Mouse (Mus musculus): Measurements from ENCODE around the gene Whrn.
A peak's percentile ranks its signal among the peaks of the same experiment; 100 is the strongest.

The Whrn gene

GRCm38 (mm10) chr4:63404205-63404604 is 91.6 kb downstream of the Whrn start:
- DNase-seq = no peak

GRCm38 (mm10) chr4:63403040-63403959 is 92.5 kb downstream of the Whrn start, which contains the start of gene Akna:
Gene Akna, minus strand, starts transcription at chr4:63403354.
- peak; percentile 87 for DNase-seq

- no peak for DNase-seq
Measured at GRCm38 (mm10) chr4:63402558-63402957, 93.2 kb downstream of the Whrn start.

DNA sequence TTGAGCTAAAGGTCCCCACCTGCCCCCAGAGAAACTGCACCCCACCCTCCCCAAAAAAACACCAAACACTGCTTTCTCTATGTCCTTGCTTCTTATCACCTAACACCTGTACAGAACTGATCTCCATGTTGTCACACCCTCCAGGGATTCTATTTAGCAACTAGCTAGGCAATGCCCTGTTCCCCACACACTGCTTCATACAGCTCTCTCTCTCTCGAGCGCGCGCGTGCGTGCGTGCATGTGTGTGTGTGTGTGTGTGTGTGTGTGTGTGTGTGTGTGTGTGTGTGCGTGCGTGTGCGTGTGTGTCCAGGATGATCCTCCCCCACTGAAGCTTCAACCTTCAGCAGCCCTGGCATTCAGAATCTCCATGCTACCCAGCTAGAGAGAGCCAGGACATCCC is 93.7 kb downstream of the Whrn start:
- no peak for DNase-seq

GRCm38 (mm10) chr4:63401620-63402019 is 94.2 kb downstream of the Whrn start:
- DNase-seq = no peak

GRCm38 (mm10) chr4:63400541-63401306 is 95.1 kb downstream of the Whrn start:
- no peak for DNase-seq

DNA sequence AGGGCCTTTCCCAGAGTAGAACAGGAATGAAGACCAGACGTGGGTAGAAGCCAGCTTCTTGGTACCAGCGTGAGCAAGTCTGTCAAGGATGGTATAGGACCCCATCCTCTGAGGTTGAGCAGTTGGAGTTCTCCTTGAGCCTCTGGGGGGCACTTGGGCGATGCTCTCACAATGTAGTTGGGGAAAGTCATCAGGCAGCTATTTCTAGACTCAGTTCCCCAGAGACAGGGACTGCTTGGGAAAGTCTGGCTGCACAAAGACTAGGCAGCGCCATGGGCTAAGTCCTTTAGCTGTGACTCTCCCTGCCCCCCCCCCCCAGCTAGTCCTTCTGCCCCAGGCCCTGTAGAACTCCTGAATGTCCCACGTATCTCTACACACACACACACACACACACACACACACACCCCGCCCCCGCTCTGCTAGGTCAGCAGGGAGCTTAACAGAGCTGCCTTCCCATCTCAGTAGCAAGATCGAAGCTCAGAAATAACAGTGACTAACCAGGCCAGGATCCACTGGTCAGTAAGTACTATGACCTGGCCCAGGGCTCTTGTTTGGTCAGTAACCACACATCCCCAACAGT is 96.0 kb downstream of the Whrn start:
- no peak for DNase-seq

DNA sequence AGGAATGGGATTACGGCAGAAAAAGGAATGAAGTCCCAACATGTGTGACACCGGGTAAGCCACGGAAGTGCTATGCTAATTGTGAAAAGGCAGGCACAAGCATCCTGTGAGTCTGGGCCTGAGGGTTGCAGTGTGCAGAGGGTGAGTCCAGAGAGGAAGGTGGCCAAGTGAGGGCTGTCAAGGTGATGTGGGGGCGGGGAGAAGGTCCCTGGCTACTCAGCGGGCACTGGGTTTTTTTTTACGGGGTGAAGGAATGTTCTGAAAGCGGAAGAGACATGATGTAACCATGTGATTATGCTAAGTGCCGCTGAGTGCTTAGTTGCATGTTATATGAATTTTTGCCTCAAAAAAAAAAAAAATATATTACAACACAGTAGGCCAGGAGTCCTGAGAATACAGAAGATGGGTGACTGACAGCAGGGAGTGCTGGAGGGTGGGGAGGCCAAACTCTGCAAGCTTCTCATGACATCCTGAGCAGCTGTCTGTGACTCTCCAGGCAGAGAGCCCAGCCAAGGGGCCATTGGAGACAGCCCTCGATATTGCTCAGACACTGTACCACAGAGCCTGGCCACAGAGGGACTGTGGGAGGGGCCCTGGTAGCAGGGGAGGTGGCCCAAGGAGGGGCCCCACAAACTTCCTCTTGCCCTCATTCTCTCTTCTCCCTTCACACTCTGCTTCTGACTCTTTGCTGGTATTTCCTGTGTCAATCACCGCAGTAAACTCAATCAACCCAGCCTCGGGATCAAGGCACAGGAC is 96.8 kb downstream of the Whrn start:
- DNase-seq = no peak

DNA sequence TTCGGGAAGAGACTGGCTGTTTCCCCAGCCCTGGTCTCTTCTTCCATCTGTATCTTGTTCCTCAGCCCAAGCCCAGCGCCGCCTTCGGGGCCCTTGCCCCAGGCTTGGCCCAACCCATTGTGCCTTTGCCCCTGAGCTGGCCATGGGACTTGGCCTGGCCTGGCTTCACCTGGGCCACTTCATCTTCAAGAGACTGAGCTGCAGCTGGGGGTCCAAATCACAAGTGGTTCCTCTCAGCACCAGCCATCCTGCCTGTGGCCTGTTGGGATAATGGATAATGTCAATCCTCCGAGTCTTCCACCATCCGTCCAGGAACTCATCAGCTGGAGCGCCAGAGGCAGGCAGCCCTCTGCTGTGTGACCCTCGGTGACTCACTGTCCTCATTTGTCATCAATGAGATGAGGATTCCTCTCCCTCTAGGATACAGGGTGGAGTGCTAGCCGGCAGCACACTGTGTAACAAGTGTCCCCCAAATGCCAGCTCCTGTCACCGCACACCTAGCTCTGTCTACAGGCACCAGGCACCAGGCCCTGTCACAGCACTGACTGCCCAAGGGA is 97.7 kb downstream of the Whrn start:
- DNase-seq = no peak

DNA sequence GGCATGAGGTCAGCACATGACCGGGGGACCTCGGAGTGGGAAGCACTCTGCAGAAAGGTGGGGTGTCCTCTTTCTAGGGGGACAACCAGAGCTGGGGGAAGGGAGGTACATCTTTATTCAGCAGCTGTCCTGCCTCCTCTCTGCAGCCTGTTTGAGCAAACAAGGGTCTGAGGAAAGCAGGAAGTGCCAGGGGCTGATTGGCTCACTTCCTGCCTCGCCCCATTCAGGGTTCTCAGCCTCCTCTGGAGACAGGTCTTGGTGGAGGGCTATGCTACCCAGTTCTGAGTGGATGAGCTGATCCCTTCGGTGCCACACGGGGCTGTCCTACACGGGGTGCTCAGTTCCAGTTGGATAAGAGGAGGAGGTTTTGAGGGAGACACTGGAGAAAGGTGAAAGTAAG is 104.5 kb downstream of the Whrn start:
- DNase-seq = no peak

DNA sequence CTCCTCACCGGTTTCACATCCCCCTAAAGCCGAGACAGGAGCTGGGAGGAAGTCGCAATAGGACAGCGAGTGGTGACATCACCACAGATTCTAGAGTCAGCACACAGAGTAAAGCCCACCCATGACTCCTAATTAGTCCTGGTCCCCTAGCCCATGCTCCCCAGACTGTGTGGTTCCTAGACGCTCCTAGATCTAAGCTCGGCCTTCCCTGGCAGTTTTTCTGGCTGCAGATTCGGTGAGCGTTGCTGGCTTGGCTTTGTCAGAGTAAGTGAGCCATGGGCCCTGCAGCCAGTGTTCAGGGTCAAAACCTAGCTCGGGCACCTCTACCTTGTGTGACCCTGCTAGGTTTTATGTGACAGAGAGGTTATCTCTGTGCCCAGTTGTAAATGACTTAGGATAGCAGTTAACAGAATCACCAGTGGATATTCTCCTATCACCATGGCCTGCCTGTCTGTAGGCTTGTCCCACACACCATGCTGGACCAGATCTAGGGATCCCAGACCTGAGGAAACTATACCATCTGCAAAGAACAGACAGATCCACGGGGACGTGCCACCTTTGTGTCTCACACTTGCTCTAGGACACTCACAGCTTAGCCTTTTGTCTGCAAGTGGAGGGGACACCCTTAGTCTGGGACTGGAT is 105.8 kb downstream of the Whrn start:
- DNase-seq = no peak

- DNase-seq = no peak
Measured at GRCm38 (mm10) chr4:63389121-63389886, 106.5 kb downstream of the Whrn start.

DNA sequence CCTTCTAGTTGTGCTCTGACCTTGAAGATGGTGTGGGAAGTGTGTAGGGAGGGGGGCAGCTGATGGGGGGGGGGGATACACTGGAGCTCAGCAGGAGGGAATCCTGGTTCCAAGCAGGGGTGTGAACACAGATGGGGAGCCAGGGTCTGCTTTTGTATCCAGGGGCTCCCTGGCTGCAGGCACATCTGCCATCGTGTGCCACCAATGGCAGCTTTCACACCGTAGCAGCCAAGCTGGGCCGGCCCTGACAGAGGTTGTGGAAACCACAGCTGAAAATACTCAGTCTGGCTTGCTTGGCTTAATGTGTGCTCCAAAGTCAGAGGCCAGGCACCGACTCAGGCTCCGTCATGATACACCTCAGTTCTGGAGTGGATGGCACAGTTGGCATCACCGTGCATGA is 107.8 kb downstream of the Whrn start:
- no peak for DNase-seq

- DNase-seq = no peak
Measured at GRCm38 (mm10) chr4:63385784-63386183, 110.0 kb downstream of the Whrn start.

DNA sequence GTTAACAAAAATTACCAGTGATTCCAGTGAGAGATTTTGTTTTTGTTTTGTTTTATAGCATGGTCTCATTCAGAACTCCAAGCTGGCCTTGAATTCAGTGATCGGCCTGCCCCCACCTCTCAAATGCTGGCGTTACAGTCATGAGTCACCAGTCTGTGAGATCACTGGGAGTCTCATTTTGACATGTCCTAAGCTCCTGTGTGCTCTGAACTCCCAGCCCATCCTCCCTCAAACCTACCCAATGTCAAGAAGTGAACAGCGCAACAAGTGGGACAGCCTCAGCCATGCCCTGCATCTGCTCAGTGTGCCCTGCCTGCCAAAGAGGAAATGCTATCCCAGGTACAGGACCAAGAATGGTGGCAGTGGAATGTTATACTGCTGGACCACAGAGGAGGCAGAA is 110.5 kb downstream of the Whrn start:
- no peak for DNase-seq

- DNase-seq = no peak
Measured at GRCm38 (mm10) chr4:63384262-63384661, 111.5 kb downstream of the Whrn start.

GRCm38 (mm10) chr4:63383474-63383873 is 112.3 kb downstream of the Whrn start:
- DNase-seq = no peak

GRCm38 (mm10) chr4:63382676-63383369 is 113.0 kb downstream of the Whrn start:
- DNase-seq = no peak

- no peak for DNase-seq
Measured at GRCm38 (mm10) chr4:63377483-63377882, 118.3 kb downstream of the Whrn start.

- no peak for DNase-seq
Measured at GRCm38 (mm10) chr4:63375367-63375766, 120.4 kb downstream of the Whrn start.

GRCm38 (mm10) chr4:63374331-63374730 is 121.5 kb downstream of the Whrn start:
- no peak for DNase-seq
